Mouse (Mus musculus): ENCODE data around the gene Fgd6. TPM values are rescaled to one million over a fixed set of nuclear protein-coding genes. Genes with fewer than 3 reads are reported as not detected.

Fgd6 gene
- total RNA-seq, 2 experiments from 2014 or later, result 5.6 to 6.3 TPM

- intact Hi-C loops (cut with DNase I), result no loop called here
- no peak for DNase-seq (ENCODE audit: low spot score)
Observed at GRCm38 (mm10) chr10:94086315-94086714, 50.5 kb downstream of the Fgd6 start.

GRCm38 (mm10) chr10:94087367-94088077 lies 51.7 kb downstream of the Fgd6 start:
- intact Hi-C loops (cut with DNase I), result no loop called here

GRCm38 (mm10) chr10:94090032-94090431 lies 54.2 kb downstream of the Fgd6 start:
- no peak for DNase-seq (ENCODE audit: low spot score)
- intact Hi-C loops (cut with DNase I), result no loop called here

More at GRCm38 (mm10) chr10:94087367-94088077, 51.7 kb downstream of the Fgd6 start:
- no peak for DNase-seq (ENCODE audit: low spot score)

- intact Hi-C loops (cut with DNase I), result no loop called here
- no peak for DNase-seq (ENCODE audit: low spot score)
Observed at GRCm38 (mm10) chr10:94093534-94093933, 57.7 kb downstream of the Fgd6 start.

- intact Hi-C loops (cut with DNase I), result no loop called here
- DNase-seq (ENCODE audit: low spot score), result no peak
Observed at GRCm38 (mm10) chr10:94095743-94096465, 60.1 kb downstream of the Fgd6 start.

- no peak for DNase-seq (ENCODE audit: low spot score)
- intact Hi-C loops (cut with DNase I), result no loop called here
Observed at GRCm38 (mm10) chr10:94097081-94097845, 61.5 kb downstream of the Fgd6 start.

- DNase-seq (ENCODE audit: low spot score), result no peak
- intact Hi-C loops (cut with DNase I), result no loop called here
Observed at GRCm38 (mm10) chr10:94098100-94098499, 62.3 kb downstream of the Fgd6 start.

GRCm38 (mm10) chr10:94105498-94105897 lies 69.7 kb downstream of the Fgd6 start:
- intact Hi-C loops (cut with DNase I), result no loop called here
- DNase-seq (ENCODE audit: low spot score), result no peak

- intact Hi-C loops (cut with DNase I), result no loop called here
- DNase-seq (ENCODE audit: low spot score), result peak; percentile 19
Observed at GRCm38 (mm10) chr10:94107168-94107567, 71.4 kb downstream of the Fgd6 start.

GRCm38 (mm10) chr10:94107607-94108006 lies 71.8 kb downstream of the Fgd6 start:
- intact Hi-C loops (cut with DNase I), result no loop called here
- DNase-seq (ENCODE audit: low spot score), result no peak

- intact Hi-C loops (cut with DNase I), result no loop called here
Observed at GRCm38 (mm10) chr10:94108791-94109190, 73.0 kb downstream of the Fgd6 start.

GRCm38 (mm10) chr10:94110834-94111754 lies 75.3 kb downstream of the Fgd6 start:
- DNase-seq (ENCODE audit: low spot score), result no peak
- intact Hi-C loops (cut with DNase I), result no loop called here

More at GRCm38 (mm10) chr10:94108791-94109190, 73.0 kb downstream of the Fgd6 start:
- DNase-seq (ENCODE audit: low spot score), result no peak

- DNase-seq (ENCODE audit: low spot score), result no peak
- intact Hi-C loops (cut with DNase I), result no loop called here
Observed at GRCm38 (mm10) chr10:94112207-94112606, 76.4 kb downstream of the Fgd6 start.

- DNase-seq (ENCODE audit: low spot score), result peak; percentile 39
- intact Hi-C loops (cut with DNase I), result loop anchor here (1.0 to 2.0 kb wide), 4 partner anchors 81 to 297 kb away; partner anchors contain the start of gene Vezt
Observed at GRCm38 (mm10) chr10:94115893-94116599, 80.2 kb downstream of the Fgd6 start.

- DNase-seq (ENCODE audit: low spot score), result no peak
- intact Hi-C loops (cut with DNase I), result loop anchor here (1.0 to 2.0 kb wide), 3 partner anchors 82 to 298 kb away; partner anchors contain the start of gene Vezt
Observed at GRCm38 (mm10) chr10:94116781-94117340, 81.1 kb downstream of the Fgd6 start.

- intact Hi-C loops (cut with DNase I), result loop anchor here (2.0 kb wide), 2 partner anchors 173 to 299 kb away; no protein-coding TSS in a partner anchor
- no peak for DNase-seq (ENCODE audit: low spot score)
Observed at GRCm38 (mm10) chr10:94117916-94118315, 82.1 kb downstream of the Fgd6 start.

GRCm38 (mm10) chr10:94118993-94119392 lies 83.2 kb downstream of the Fgd6 start:
- DNase-seq (ENCODE audit: low spot score), result no peak
- intact Hi-C loops (cut with DNase I), result no loop called here

- DNase-seq (ENCODE audit: low spot score), result no peak
- intact Hi-C loops (cut with DNase I), result no loop called here
Observed at GRCm38 (mm10) chr10:94120676-94121075, 84.9 kb downstream of the Fgd6 start.

Data from heart, postnatal 25 days (tissue).